Mouse (Mus musculus): ENCODE data around the gene Cpne4.

- TF ChIP-seq POLR2A (IDR thresholded peaks at IDR 0.05; ENCODE audit: insufficient read depth, low read depth, low read length), result no peak
- TF ChIP-seq CTCF (IDR thresholded peaks at IDR 0.05; ENCODE audit: insufficient read depth, low read depth, low read length), result no peak
Observed at GRCm38 (mm10) chr9:105048351-105048750, 501.3 kb downstream of the Cpne4 start.

Measured in olfactory bulb, adult 2 months (tissue).